Mouse (Mus musculus) hematopoietic stem cell, adult 5-6 weeks (primary cell): ENCODE results near the gene Cpeb1. TPM values are rescaled to one million over a fixed set of nuclear protein-coding genes. Genes with fewer than 3 reads are reported as not detected.
A peak's percentile ranks its signal among the peaks of the same experiment; 100 is the strongest.
"Not testable (repeated sequence)": the region's sequence is repeated elsewhere in the genome, so short reads cannot be mapped to it uniquely, and the experiment has no call there.

ENCODE experiments used
- ATAC-seq, 2 experiments: fragments of 125-278 bp in 1 of 2; replicated peaks in 1 of 2; 2 replicates each; pipeline ENCODE4 v1.8.0; 2016 to 2017; ENCODE audit warnings: inconsistent platforms in 2 of 2, mild to moderate bottlenecking in 2 of 2, moderate number of reproducible peaks in 2 of 2, low read depth in 1 of 2, moderate TSS enrichment in 1 of 2; ENCODE audit not compliant: low FRiP score in 2 of 2, poor library complexity in 2 of 2, severe bottlenecking in 2 of 2, insufficient read depth in 1 of 2, low TSS enrichment in 1 of 2
- total RNA-seq: library from RNA; stranded (forward); fragments of 172-1452, 232-1000 nt; gene quantifications from 2 replicates; pipeline ENCODE4 v1.2.3, GENCODE M21; 2017

The Cpeb1 gene
- 0.19 TPM in 1 of 2 replicates, not detected in the other for total RNA-seq

GRCm38 (mm10) chr7:81455155-81455651, at the start of gene Cpeb1:
Gene Cpeb1, minus strand, starts transcription at chr7:81455465.
- ATAC-seq: no peak

DNA sequence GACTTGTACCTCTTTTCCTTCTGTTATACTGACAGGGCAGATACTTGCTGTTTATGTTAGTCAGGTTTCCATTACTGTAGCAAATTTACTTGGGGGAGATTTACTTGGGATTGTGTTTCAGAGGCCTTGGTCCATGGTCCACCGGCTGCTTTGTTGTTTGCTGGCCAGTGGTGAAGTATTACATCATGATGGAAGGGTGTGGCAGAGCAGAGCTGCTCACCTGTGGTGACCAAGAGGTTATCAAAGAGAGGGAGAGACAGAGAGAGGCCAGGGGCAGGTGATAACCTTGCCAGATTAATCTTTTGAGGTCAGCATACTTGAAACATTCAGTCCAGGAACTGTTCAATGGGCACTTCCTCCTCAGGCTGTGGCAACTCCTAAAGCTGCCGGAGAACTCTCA, 45.8 kb upstream of the Cpeb1 start:
- no peak for ATAC-seq

- no peak for ATAC-seq
These were observed 42.9 kb upstream of the Cpeb1 start, which contains the start of gene BC048679 for GRCm38 (mm10) chr7:81498181-81498580. Gene BC048679, minus strand, starts transcription at chr7:81498281.

DNA sequence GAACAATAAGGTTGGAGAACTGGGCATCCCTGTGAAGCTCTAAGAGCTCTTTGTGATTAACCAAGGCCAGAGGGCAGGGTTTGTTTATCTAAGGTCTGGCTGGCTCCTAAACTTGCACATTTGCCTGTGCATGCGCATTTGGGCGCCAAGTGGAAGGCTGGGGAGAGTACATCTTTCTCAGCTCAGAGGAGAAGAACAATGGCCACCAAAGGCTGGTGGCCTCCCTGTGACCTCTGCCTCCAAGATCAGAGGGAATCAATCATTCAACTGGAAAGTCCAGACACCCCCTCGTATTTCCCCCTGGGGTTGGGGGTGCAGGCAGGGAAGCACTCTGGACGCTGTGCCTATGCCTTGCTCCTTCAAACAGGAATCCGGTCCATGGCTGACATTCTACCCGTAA, 41.9 kb upstream of the Cpeb1 start:
- ATAC-seq: no peak

- ATAC-seq: peak; percentile 42 to 57; a peak in 3 of 4 replicates
These were observed 38.2 kb upstream of the Cpeb1 start, which contains the start of gene Ap3b2 for GRCm38 (mm10) chr7:81493331-81494021. Gene Ap3b2, minus strand, starts transcription at chr7:81493925.

DNA sequence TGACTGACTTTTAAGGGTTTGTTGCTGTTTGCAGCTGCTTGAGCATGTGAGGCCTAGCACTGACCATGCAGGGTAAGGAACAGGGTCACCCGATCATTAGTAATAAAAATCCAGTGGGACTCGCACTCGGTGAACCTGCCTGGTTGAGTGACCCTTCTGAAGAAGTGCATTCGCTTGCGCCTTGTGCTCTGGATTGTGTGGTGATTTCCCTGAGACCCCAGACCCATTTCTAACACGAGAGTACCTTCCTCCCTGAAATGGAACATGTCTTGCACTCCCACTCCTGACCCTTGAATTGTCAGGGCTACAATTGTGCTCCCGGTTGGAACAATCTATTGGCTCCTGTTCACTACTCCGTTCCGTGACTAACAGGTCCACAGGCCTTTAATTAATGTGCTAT, 37.4 kb upstream of the Cpeb1 start:
- ATAC-seq: no peak

GRCm38 (mm10) chr7:81489649-81490048, 34.4 kb upstream of the Cpeb1 start:
- ATAC-seq: no peak

DNA sequence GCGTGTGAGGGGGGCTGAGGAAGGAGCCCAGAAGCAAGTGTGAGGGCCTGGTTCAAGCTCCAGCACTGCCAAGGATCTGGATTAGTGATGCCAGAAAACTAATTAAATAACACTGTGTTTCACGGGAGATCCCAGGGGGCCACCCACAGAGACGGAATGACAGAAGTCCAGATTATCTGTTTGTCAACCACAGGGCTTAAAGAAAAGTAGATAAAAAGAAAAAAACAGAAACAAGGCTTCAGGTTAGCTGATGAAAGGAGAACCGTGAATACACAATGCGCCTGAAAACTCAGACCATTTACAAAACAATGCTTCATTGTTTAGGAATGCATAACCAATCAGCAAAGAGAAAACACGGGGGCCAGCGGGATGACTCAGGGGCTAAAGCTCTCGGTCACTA, 25.5 kb upstream of the Cpeb1 start:
- ATAC-seq: no peak

GRCm38 (mm10) chr7:81479531-81480090, 24.3 kb upstream of the Cpeb1 start:
- ATAC-seq: no peak

GRCm38 (mm10) chr7:81478261-81478660, 23.0 kb upstream of the Cpeb1 start:
- ATAC-seq: not testable (repeated sequence)

DNA sequence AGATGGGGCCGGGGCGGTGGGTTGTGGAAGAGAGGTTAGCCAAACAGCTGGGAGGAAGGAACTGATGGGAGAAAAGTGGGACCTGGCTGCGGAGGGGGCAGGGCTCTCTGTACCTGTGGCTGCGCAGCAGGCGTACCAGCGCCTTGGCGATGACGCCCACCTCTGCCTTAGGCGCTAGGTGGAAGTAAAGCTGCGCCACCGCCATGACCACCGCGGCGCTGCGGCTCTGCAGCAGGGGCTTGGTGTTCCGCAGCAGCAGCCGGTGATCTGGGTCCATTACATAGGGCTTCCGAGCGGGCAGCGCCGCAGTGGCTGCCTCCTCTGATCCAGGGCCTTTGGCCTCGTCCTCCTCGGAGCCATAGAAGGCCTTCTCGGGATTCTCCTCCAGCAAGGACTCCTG, 21.6 kb upstream of the Cpeb1 start:
- ATAC-seq: peak in 1 of 2 experiments; percentile 32; a peak in 1 of 4 replicates

DNA sequence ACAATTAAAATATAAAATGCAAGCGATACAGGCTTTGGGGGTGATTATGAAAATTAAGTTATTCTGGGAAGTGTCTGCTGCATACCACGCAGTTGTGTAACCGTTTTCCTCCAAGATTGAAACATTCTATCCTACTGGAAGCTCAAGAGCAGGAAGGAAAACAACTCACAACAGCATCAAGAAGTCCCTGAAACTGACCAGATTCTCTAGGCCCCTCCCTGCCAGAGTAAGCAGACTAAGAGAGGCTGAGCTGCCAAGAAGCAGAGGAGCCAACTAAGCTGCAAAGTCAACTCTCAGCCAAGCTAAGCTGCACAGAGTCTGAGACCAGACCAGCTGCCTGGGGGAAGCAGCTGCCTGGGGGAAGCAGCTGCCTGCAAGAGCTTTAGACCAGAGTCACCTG, 20.0 kb upstream of the Cpeb1 start:
- ATAC-seq: no peak

DNA sequence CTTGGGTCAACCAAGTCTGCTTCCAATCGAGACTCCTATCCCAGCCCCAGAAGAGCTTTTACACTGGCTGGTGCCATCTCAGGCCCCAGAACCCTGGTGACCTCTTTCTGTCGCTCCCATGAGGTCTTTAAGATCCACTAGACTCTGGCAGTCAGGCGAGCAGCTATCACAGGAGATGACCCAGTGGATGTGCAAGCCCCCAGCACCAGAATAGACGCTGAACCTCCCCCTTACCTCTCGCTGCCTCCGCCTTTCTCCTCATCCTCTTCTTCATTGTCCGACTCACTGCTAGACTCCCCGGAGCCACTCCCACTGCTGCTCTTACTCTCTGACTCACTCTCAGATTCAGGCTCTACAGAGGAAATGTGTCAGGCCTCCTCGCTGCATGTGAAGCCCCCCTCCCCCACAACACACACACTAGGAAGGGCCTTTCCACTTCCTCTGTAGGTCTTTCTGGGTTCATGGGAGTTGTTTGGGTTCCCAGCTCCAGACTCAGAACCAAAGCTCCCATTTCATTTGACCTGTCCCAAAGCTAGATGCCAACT, 9.7 kb upstream of the Cpeb1 start:
- no peak for ATAC-seq

DNA sequence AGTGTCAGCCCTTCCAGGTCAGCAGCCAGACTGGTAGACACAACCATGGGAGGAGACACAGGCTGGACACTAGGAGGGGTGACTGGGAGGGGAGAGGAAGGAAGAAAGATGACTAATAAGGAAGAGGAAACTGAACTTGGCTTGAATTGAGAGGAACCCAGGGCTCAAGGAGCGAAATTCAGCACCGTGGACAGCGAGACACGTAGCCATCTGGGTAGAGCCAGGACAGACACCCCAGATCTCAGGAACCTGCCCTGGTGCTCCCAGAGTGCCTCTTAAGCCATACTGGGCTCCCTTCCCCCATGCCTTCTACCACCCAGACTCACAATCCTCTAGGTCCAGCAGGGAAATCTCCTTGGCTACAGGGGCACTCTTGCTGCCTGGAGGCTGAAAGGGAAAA, 8.9 kb upstream of the Cpeb1 start:
- ATAC-seq: peak; percentile 56 to 67; a peak in 3 of 4 replicates

- ATAC-seq: no peak
These were observed 7.5 kb upstream of the Cpeb1 start for GRCm38 (mm10) chr7:81462815-81463214.

DNA sequence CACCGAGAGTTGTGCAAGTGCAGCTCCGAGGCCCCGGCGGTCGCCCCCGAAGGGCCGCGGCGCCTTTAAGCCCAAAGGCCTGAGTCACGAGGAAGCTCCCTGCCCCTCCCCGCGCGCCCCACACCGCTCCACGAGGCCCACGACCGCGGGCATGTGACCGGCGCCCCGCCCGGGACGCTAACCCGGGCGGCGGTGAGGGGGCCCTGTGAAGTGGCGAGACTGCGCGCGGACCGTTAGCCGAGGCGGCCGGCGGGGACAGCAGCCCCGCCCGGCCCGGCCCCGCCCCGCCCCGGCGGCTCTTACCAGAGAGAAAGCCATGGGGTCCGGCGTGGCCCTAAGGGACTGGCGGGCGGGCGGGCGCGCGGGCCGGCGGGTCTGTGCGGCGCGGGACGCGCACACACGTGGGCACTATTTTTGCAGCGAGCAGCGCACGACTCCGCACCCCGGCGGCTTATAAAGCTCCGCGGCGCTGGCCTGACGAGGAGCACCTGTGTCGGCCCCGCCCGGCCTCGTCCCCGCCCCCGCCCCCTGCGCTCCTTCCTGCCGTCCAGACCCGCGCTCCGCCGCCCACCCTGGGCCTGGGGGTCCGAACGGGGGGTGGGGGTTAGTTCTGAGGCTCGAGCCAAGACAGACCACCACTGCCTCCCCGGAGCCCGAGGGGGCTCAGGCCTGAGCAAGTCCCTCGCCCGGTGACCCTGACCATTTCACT, 780 bp downstream of the Cpeb1 start:
- no peak for ATAC-seq

GRCm38 (mm10) chr7:81453443-81454274, 1.6 kb downstream of the Cpeb1 start:
- peak in 1 of 2 experiments; percentile 11; a peak in 1 of 4 replicates for ATAC-seq
